Mouse (Mus musculus) kidney, adult 11 months (tissue): ENCODE measurements around the gene D3Ertd751e.

ENCODE experiments used
- DNase-seq: peaks from one replicate; pipeline ENCODE4 v3.0.0; 2022

D3Ertd751e gene

GRCm38 (mm10) chr3:41742278-41742934 is at the start of gene D3Ertd751e, which contains the start of gene Sclt1:
D3Ertd751e (plus strand) TSS chr3:41742611.
Sclt1 (minus strand) TSS chr3:41742514.
- DNase-seq = peak; percentile 96

GRCm38 (mm10) chr3:41695681-41696080 is 46.7 kb upstream of the D3Ertd751e start:
- no peak for DNase-seq

- DNase-seq = no peak
Observed at GRCm38 (mm10) chr3:41741601-41742277, 672 bp upstream of the D3Ertd751e start.

GRCm38 (mm10) chr3:41743436-41743835 is 1.0 kb downstream of the D3Ertd751e start:
- peak; percentile 4 for DNase-seq

GRCm38 (mm10) chr3:41754556-41754955 is 12.1 kb downstream of the D3Ertd751e start:
- no peak for DNase-seq

- DNase-seq = no peak
Observed at GRCm38 (mm10) chr3:41762091-41762490, 19.7 kb downstream of the D3Ertd751e start.

- no peak for DNase-seq
Observed at GRCm38 (mm10) chr3:41812447-41812846, 70.0 kb downstream of the D3Ertd751e start.
